Mouse (Mus musculus) brain, embryonic 14.5 days (tissue): ENCODE measurements around the gene Cst13.

Experiments used
- CTCF ChIP-seq: fragments of 200-500 bp; IDR thresholded peaks from 2 replicates; pipeline ENCODE4 v1.5.1; 2012; ENCODE audit warnings: inconsistent platforms, mild to moderate bottlenecking, moderate library complexity, borderline replicate concordance; ENCODE audit not compliant: insufficient read depth, insufficient read length; ENCODE audit errors: extremely low read depth
- POLR2A ChIP-seq: fragments of 200-500 bp; IDR thresholded peaks from 2 replicates; pipeline ENCODE4 v1.6.1; 2012; ENCODE audit warnings: mild to moderate bottlenecking, inconsistent platforms, borderline replicate concordance; ENCODE audit not compliant: poor library complexity, insufficient read depth, insufficient read length, severe bottlenecking; ENCODE audit errors: extremely low read depth

DNA sequence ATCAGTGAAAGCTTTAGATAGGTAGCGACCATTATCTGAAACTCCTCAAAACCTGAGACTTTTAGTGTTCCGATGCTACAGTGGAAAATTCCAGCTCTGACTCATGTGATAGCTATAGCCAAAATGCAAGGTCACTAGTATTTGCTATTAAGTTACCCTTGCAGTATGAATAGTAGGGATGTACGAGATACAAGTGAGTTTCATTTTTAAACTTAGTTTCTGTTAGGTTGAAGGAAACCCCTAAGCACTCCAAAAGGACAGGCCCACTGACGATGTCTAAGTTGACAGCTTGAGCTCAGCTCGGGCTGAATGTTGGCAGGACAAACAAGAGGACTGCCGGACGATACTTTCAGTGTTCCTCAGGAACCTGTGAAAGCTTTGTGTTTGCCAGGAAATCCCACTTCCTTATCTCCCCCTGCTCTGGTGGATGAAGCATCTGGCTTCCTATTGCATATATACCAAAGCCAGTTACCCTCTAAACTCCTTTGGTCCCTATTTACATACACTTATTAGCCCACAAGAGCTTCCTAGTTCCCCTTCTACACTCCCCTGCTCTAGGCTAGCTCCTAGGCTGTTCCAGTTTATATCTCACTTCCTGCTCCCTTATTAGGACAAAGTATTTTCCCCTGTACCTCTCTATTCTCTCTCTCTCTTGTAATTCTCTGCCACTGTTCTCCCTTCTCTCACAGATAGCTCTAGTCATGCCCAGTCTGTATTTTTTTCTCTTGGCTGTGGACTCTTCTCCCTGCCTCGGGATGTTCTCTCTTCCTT lies 36.9 kb downstream of the Cst13 start:
- no peak for TF ChIP-seq CTCF
- TF ChIP-seq POLR2A = no peak
